Mouse (Mus musculus) heart, embryonic 14.5 days (tissue): ENCODE data around the gene Cdcp2. TPM values are rescaled to one million over a fixed set of nuclear protein-coding genes. Genes with fewer than 3 reads are reported as not detected.

ENCODE experiments used
- ATAC-seq: fragments of 200-750 bp; cut with Nextera tagmentation; 2 replicates; pipeline ENCODE4 v1.8.0; 2017; ENCODE audit warnings: low read depth, moderate TSS enrichment; ENCODE audit not compliant: insufficient number of reproducible peaks, insufficient read depth, low FRiP score
- H3K27ac ChIP-seq, 2 experiments: fragments of 200-500 bp in 1 of 2; fragments of 300-500 bp in 1 of 2; sonication (generic) in 1 of 2; replicated peaks in 1 of 2; 2 replicates each; pipeline ENCODE4 v1.5.1; 2012 to 2014; ENCODE audit warnings: low read depth in 2 of 2, low read length in 2 of 2, control low read depth in 1 of 2, mild to moderate bottlenecking in 1 of 2, mixed read lengths in 1 of 2; ENCODE audit not compliant: control insufficient read depth in 1 of 2, insufficient read depth in 1 of 2
- H3K27me3 ChIP-seq: fragments of 300-500 bp; sonication (generic); 2 replicates; pipeline ENCODE4 v1.6.1; 2014; ENCODE audit warnings: mild to moderate bottlenecking, low read length, control low read depth; ENCODE audit not compliant: control insufficient read depth, insufficient read depth
- H3K36me3 ChIP-seq: fragments of 300-500 bp; sonication (generic); 2 replicates; pipeline ENCODE4 v1.6.1; 2014; ENCODE audit warnings: mild to moderate bottlenecking, control low read depth, low read length, mixed read lengths; ENCODE audit not compliant: control insufficient read depth, insufficient read depth
- H3K4me1 ChIP-seq, 2 experiments: fragments of 200-500 bp in 1 of 2; fragments of 300-500 bp in 1 of 2; sonication (generic) in 1 of 2; 2 replicates each; pipeline ENCODE4 v1.6.1; 2012 to 2014; ENCODE audit warnings: low read length in 2 of 2, control low read depth in 1 of 2, mixed read lengths in 1 of 2; ENCODE audit not compliant: control insufficient read depth in 2 of 2, insufficient read depth in 2 of 2
- H3K4me2 ChIP-seq: fragments of 300-500 bp; sonication (generic); 2 replicates; pipeline ENCODE4 v1.6.1; 2014; ENCODE audit warnings: mild to moderate bottlenecking, low read length
- H3K4me3 ChIP-seq, 2 experiments: fragments of 200-500 bp in 1 of 2; fragments of 300-500 bp in 1 of 2; sonication (generic) in 1 of 2; 2 replicates each; pipeline ENCODE4 v1.5.1; 2012 to 2014; ENCODE audit warnings: low read length in 2 of 2, mild to moderate bottlenecking in 2 of 2, control low read depth in 1 of 2, low read depth in 1 of 2, moderate library complexity in 1 of 2; ENCODE audit not compliant: control insufficient read depth in 1 of 2, insufficient read depth in 1 of 2
- H3K9ac ChIP-seq: fragments of 300-500 bp; sonication (generic); 2 replicates; pipeline ENCODE4 v1.6.1; 2014; ENCODE audit warnings: mild to moderate bottlenecking, low read length
- H3K9me3 ChIP-seq: fragments of 300-500 bp; sonication (generic); 2 replicates; pipeline ENCODE4 v1.6.1; 2016; ENCODE audit warnings: low read length, control low read depth; ENCODE audit not compliant: control insufficient read depth
- WGBS: fragments of 180-500 bp; shearing (Covaris S2); extraction: QIAGEN DNeasy Blood & Tissue Kit; methylation state at CpG from one replicate; pipeline ENCODE4 v1.1.7; 2014; 5-methylcytosine and 5-hydroxymethylcytosine counted together
- polyA plus RNA-seq: library from polyadenylated mRNA; unstranded; fragments of >200 nt; fragmentation: Nextera tagmentation; extraction: Ambion mirVana; gene quantifications from 2 replicates; pipeline ENCODE4 v1.2.1, GENCODE M21; 2014

The Cdcp2 gene
- polyA plus RNA-seq, 1 experiment from 2014 or later: not detected

DNA sequence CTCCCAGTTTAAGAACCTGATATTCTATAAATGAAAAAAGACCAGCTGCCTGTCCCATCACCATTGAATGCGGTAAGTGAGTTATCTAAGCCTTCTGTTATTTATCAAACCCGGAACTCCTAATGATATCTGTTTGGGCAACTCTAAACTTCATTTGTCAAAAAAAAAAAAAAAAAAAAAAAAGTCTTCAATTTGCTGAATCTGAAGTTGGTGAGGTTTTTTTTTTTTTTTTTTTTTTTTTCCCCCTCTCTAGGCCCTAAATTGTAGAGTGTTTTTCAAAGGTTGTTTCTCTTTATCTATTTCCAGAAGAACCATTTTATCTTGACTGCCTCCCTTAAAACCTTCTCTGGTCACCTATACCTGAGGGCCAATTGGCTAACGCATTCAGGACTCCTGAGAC, 38.2 kb downstream of the Cdcp2 start:
- Histone ChIP-seq H3K27ac (no peak overlapping the region), H3K36me3 (peaks cover 8% of the 10 kb centered on the region), H3K9ac (no peak overlapping the region), H3K4me2 (no peak overlapping the region), H3K9me3 (no peaks in the 10 kb centered on the region), H3K27me3 (no peaks in the 10 kb centered on the region), H3K4me1 (peaks cover 9 to 13% of the 10 kb centered on the region in 2 experiments; a peak in 2 of 4 replicates), H3K4me3 (no peak overlapping the region)
- WGBS: 83% methylated on average over 3 of the region's 3 CpGs
- ATAC-seq: no peak

DNA sequence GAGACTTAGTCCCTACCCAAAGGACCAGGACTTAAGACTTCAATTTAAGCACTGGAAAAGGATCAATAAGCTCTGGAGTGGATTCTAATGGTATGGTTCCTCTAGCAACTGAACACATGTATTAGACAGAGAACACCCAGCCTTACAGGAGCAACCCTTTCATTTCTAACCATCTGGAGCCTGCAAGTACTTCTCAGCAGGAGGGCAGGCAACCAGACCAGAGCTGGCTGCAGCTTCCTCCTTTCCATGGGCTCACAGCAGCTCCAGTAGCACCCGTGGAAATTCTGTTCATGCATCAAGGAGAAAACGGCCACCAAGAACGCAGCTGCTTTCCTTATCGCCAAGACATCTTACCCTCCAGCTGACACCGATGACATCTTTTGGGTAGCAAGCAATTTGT, 39.0 kb downstream of the Cdcp2 start:
- peaks cover 8% of the 10 kb centered on the region for H3K36me3 ChIP-seq
- H3K9me3 ChIP-seq: no peaks in the 10 kb centered on the region
- no peak overlapping the region for H3K9ac ChIP-seq
- WGBS: 75% methylated on average over 5 of the region's 5 CpGs
- no peak for ATAC-seq
- H3K4me2 ChIP-seq: no peak overlapping the region
- H3K27ac ChIP-seq: no peak overlapping the region
- no peak overlapping the region for H3K4me3 ChIP-seq
- peaks cover 12 to 17% of the 10 kb centered on the region in 2 experiments; a peak in 2 of 4 replicates for H3K4me1 ChIP-seq
- H3K27me3 ChIP-seq: no peaks in the 10 kb centered on the region

DNA sequence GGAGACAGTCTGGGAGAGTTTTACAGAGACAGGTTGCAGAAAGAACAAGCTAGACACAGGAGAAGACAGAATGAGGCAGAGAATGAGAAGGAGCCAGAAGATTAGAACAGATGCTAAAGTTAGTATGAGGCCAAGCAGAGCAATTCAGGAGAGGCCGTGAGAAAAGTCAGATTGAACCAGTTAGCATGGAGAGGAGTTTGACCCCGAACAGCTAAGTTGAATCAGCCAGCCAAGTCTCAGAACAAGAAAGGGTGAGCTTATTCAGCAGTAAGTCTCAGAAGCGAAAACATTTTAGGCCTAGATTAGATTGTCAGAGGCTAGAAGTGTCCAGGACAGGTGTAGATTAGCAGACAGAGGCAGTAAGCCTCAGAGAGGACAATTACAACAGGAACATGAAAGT, 39.8 kb downstream of the Cdcp2 start:
- peaks cover 8% of the 10 kb centered on the region for H3K36me3 ChIP-seq
- no peak for ATAC-seq
- no peaks in the 10 kb centered on the region for H3K27me3 ChIP-seq
- WGBS: 25% methylated on average over 3 of the region's 3 CpGs
- H3K4me1 ChIP-seq: peaks cover 12 to 17% of the 10 kb centered on the region in 2 experiments; a peak in 2 of 4 replicates
- H3K9me3 ChIP-seq: no peaks in the 10 kb centered on the region
- no peak overlapping the region for H3K4me3 ChIP-seq
- no peak overlapping the region for H3K9ac ChIP-seq
- no peak overlapping the region for H3K27ac ChIP-seq
- H3K4me2 ChIP-seq: no peak overlapping the region

DNA sequence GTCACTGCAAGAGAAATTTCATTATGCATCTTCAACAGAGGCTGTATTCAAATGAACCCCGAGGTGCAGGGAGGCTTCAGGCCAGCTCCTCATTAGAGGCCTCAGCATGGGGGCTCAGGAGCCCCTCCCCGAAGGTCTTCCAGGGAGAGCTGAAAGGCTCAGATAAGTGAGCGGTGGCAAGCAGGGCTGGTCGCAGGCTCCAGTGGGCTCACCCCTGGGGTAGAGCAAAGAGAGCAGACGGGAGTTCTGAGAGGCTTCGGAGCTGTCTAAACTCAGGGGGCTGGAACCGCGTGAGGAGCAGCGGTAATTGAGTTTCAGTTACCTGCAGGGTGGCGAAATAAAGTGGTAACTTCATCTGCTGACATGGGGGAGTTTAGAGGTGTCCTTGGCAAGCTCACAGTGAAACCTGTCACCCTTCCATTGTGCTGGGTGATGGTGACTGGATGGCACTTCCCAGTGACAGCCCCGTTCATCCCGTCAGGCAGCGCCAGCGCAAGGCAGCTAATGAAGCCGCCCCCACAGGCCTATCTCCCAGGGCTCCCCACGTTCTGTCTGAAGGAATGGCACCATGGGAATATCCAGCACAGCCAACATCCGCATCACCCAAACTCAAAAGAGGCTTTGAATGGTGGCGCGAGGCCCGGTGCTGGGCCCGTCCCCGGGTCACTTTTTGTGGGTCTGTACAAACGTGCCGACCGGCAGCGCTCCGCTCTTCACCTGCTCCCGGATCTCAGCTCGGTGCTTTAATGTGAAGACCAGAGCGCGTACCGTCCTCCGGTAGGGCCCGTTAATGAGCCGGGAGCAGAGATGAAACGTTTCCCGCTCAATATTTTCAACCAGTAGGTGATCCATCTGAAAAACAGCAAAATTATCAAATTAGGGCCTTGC, 42.5 kb downstream of the Cdcp2 start:
- no peak overlapping the region for H3K4me3 ChIP-seq
- ATAC-seq: no peak; the same call in 1 of the 2 replicates
- no peak overlapping the region for H3K9ac ChIP-seq
- 51% methylated on average over 37 of the region's 37 CpGs for WGBS
- H3K4me1 ChIP-seq: peaks cover 12 to 17% of the 10 kb centered on the region in 2 experiments; a peak in 2 of 4 replicates
- no peaks in the 10 kb centered on the region for H3K9me3 ChIP-seq
- H3K36me3 ChIP-seq: peaks cover 13% of the 10 kb centered on the region
- no peak overlapping the region for H3K27ac ChIP-seq
- no peaks in the 10 kb centered on the region for H3K27me3 ChIP-seq
- H3K4me2 ChIP-seq: no peak overlapping the region

DNA sequence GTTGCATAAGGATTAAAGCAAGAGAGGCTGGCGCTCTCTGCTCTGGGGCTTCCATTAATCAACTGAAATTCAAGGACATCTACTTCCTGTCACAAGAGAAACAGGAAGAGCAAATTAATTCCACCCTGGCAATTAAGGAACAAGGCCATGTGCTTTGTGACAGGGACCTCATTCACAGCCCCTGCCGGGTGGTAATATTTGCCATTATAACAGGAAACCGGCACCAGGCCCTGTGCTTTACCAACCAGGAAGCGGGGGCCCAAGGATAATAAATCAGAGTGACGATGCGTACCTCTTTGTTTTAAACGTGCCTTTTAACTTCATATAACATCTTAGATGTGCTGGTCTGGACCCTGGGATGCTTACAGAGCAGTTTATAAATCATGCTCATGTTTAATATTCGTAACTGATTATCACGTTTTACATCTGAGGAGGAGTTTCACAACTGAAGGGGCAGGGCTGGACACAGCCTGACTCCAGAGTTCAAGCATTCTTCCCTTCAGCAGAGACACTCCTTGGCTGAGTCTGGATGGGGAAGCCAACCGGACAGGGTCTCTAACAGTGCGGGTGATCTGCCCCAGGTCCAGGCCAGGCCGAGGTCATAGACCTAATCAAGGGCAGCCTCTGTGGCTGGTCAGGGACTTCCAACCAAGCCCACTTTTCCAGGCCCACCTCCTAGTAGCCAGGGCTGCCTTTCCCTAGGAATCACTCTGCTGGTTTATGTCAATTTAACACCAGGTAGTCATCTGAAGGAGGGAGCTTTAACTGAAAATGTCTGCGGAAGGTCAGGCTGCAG, 43.3 kb downstream of the Cdcp2 start:
- Histone ChIP-seq H3K4me2 (no peak overlapping the region), H3K4me3 (no peak overlapping the region), H3K27me3 (no peaks in the 10 kb centered on the region), H3K4me1 (peaks cover 12 to 17% of the 10 kb centered on the region in 2 experiments; a peak in 2 of 4 replicates), H3K36me3 (peaks cover 13% of the 10 kb centered on the region), H3K9me3 (no peaks in the 10 kb centered on the region), H3K9ac (no peak overlapping the region; the same call in 1 of the 2 replicates), H3K27ac (no peak overlapping the region)
- ATAC-seq: no peak
- WGBS: 63% methylated on average over 13 of the region's 13 CpGs

DNA sequence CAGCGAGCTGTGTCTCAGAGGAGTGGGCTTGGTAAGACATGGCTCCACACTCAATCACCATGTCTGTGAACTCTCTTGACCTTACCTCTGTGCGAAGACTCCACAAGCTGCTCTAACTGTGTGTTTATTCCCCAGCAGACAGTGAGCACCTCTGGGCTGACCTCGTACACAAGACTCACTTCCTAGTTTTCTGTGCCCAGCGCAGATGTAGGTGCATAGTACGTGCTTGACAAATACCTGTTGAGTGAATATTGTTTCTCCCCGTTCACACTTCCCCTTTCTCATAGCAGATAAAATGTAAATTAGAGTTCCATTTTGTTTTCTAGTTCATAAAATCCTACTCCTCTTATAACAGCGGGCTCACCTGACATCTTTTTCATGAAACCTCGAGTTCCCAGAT, 46.8 kb downstream of the Cdcp2 start:
- Histone ChIP-seq H3K27ac (no peak overlapping the region), H3K4me2 (no peak overlapping the region), H3K9me3 (no peaks in the 10 kb centered on the region), H3K27me3 (no peaks in the 10 kb centered on the region), H3K4me1 (peaks cover 3 to 11% of the 10 kb centered on the region in 2 experiments; a peak in 2 of 4 replicates), H3K9ac (no peak overlapping the region), H3K4me3 (no peak overlapping the region), H3K36me3 (peaks cover 30% of the 10 kb centered on the region)
- 85% methylated on average over 8 of the region's 8 CpGs for WGBS
- no peak for ATAC-seq

DNA sequence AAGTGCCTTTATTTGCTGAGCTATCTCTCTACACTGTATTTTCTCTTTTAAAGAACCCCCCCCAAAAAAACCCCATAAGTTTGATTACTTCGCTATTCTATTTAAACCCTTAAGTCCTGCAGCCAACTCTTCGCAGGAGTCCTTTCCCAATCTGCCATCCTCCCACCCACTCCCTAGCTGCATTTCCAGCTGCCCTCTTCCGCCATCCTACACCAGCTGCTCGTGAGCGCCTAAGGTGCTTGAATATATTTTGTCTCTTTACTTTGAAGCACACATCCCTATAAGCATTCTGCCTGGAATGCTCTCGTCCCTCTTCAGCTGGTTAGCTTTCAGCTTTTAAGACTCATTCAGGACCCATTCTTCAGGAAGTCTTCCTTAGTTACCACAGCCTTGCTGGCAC, 54.3 kb downstream of the Cdcp2 start:
- H3K4me2 ChIP-seq: no peak overlapping the region
- no peak overlapping the region for H3K4me3 ChIP-seq
- WGBS: 86% methylated on average over 6 of the region's 6 CpGs
- no peaks in the 10 kb centered on the region for H3K4me1 ChIP-seq
- H3K9ac ChIP-seq: no peak overlapping the region
- H3K36me3 ChIP-seq: peaks cover 15% of the 10 kb centered on the region
- no peaks in the 10 kb centered on the region for H3K9me3 ChIP-seq
- H3K27me3 ChIP-seq: no peaks in the 10 kb centered on the region
- no peak overlapping the region for H3K27ac ChIP-seq
- no peak for ATAC-seq
